Mouse (Mus musculus) small intestine, adult 2 months (tissue): Measurements from ENCODE around the gene Yju2. TPM values are rescaled to one million over a fixed set of nuclear protein-coding genes. Genes with fewer than 3 reads are reported as not detected.

Experiments
- H3K27ac ChIP-seq: fragments of 200-500 bp; 2 replicates; pipeline ENCODE4 v1.5.1; 2012; ENCODE audit warnings: low read depth, low read length, control low read depth, inconsistent platforms; ENCODE audit not compliant: insufficient read depth
- H3K27me3 ChIP-seq: fragments of 200-500 bp; 2 replicates; pipeline ENCODE4 v1.6.1; 2012; ENCODE audit warnings: mild to moderate bottlenecking, moderate library complexity, low read length, inconsistent platforms; ENCODE audit not compliant: control insufficient read depth, insufficient read depth
- H3K36me3 ChIP-seq: fragments of 200-500 bp; 2 replicates; pipeline ENCODE4 v1.6.1; 2012; ENCODE audit warnings: mild to moderate bottlenecking, low read length, control low read depth, inconsistent platforms; ENCODE audit not compliant: control insufficient read depth, insufficient read depth
- H3K4me1 ChIP-seq: fragments of 200-500 bp; 2 replicates; pipeline ENCODE4 v1.6.1; 2012; ENCODE audit warnings: low read length, inconsistent platforms, mixed read lengths; ENCODE audit not compliant: control insufficient read depth, insufficient read depth, insufficient read length
- H3K4me3 ChIP-seq: fragments of 200-500 bp; 2 replicates; pipeline ENCODE4 v1.5.1; 2012; ENCODE audit warnings: low read depth, mild to moderate bottlenecking, control low read depth, inconsistent platforms, low read length, moderate library complexity
- CTCF ChIP-seq: fragments of 200-500 bp; IDR thresholded peaks from 2 replicates; pipeline ENCODE4 v1.5.1; 2012; ENCODE audit warnings: low read depth, mild to moderate bottlenecking, control low read depth, inconsistent platforms, low read length, moderate library complexity, mixed read lengths; ENCODE audit not compliant: insufficient replicate concordance, insufficient read length; ENCODE audit errors: extremely low read depth
- POLR2A ChIP-seq: fragments of 200-500 bp; IDR thresholded peaks from 2 replicates; pipeline ENCODE4 v1.6.1; 2012; ENCODE audit warnings: low read depth, mild to moderate bottlenecking, control low read depth, inconsistent platforms, low read length, moderate library complexity
- WGBS: fragments of 180-500 bp; shearing (Covaris S2); methylation state at CpG from one replicate; pipeline ENCODE4 v1.1.7; 2018; 5-methylcytosine and 5-hydroxymethylcytosine counted together
- polyA plus RNA-seq: library from polyadenylated mRNA; depleted of rRNA; stranded (reverse); fragments of >200 nt; gene quantifications from 2 replicates; pipeline ENCODE4 v1.2.3, GENCODE M21; 2012

Gene Yju2
- polyA plus RNA-seq, 1 experiment: 7.9 TPM

GRCm38 (mm10) chr17:56009088-56009961, 50.4 kb downstream of the Yju2 start:
- TF ChIP-seq CTCF (peak; percentile 49; the same call in 1 of the 2 replicates), POLR2A (peak; percentile 92)
- peak overlapping the region; percentile 92 for H3K27ac ChIP-seq
- H3K4me3 ChIP-seq: peak overlapping the region; percentile 86
- H3K27me3 ChIP-seq: no peaks in the 10 kb centered on the region
- H3K36me3 ChIP-seq: peaks cover 13% of the 10 kb centered on the region
- H3K4me1 ChIP-seq: peaks cover 12% of the 10 kb centered on the region
- under 1% methylated on average over 61 of the region's 62 CpGs for WGBS

DNA sequence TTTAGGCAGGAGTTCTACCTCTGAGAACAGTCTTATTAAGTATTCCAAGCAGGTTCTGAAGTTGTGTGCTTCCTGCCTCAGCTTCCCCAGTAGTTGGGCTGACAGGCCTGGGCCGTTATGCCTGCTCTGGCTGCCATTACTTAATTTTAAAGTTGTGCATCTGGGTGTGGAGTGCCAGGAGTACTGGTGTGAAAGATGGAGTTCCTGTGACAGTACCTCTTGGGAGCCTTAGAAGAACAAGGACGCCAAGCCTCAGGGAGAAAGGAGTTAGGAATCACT, 51.0 kb downstream of the Yju2 start:
- TF ChIP-seq POLR2A (no peak), CTCF (no peak)
- peaks cover 9% of the 10 kb centered on the region for H3K4me1 ChIP-seq
- 59% methylated on average over 2 of the region's 2 CpGs for WGBS
- H3K4me3 ChIP-seq: peak overlapping the region; percentile 86
- H3K27ac ChIP-seq: peak overlapping the region; percentile 92; the same call in 1 of the 2 replicates
- H3K36me3 ChIP-seq: peaks cover 17% of the 10 kb centered on the region
- H3K27me3 ChIP-seq: no peaks in the 10 kb centered on the region

DNA sequence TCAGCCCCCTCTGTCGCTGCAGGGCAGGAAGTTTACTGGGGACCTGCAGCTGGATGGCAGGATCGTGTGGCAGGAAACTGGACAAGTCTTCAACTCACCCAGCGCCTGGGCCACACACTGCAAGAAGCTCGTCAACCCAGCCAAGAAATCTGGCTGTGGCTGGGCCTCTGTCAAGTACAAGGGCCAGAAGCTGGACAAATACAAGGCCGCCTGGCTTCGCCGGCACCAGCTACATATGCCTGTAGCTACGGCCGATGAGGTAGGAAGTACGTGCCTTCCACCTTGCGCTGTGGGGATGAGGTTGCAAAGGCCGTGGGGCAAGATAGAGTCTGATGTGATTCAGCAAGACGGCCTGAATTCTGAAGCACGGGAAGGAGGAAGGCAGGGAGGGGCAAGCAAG, 51.4 kb downstream of the Yju2 start:
- Histone ChIP-seq H3K36me3 (peaks cover 20% of the 10 kb centered on the region), H3K27me3 (no peaks in the 10 kb centered on the region), H3K4me1 (peaks cover 9% of the 10 kb centered on the region), H3K27ac (0 out of 2 replicates have a peak overlapping the region, but pooled peaks have one; percentile 92), H3K4me3 (peak overlapping the region; percentile 86)
- no peak for TF ChIP-seq POLR2A
- TF ChIP-seq CTCF: no peak
- 60% methylated on average over 14 of the region's 14 CpGs for WGBS

DNA sequence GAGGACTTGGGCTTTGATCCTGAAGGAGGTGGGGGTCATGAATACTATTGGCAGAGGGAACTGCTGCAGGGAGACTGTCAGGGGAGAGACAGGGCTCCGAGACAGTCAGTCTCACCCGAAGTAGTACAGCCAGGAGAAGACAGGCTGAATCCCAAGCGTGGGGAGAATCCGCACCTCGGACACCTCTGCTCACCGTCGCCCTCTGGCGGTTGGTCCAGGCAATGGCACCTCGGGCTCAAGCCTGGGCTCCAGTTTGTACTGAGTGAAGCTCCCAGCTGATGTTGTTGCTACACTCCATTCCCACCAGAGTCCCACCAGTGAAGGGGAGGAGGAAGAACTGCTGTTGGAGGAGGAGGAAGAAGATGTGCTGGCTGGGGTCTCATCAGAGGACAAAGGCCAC, 51.8 kb downstream of the Yju2 start:
- no peaks in the 10 kb centered on the region for H3K27me3 ChIP-seq
- no peak overlapping the region for H3K27ac ChIP-seq
- TF ChIP-seq POLR2A (no peak), CTCF (peak; percentile 100)
- WGBS: 4% methylated on average over 9 of the region's 9 CpGs
- H3K4me1 ChIP-seq: peaks cover 9% of the 10 kb centered on the region
- H3K36me3 ChIP-seq: peaks cover 25% of the 10 kb centered on the region
- peak overlapping the region; percentile 86 for H3K4me3 ChIP-seq

GRCm38 (mm10) chr17:56011441-56011840, 52.5 kb downstream of the Yju2 start:
- Histone ChIP-seq H3K36me3 (peaks cover 32% of the 10 kb centered on the region), H3K27me3 (no peaks in the 10 kb centered on the region), H3K4me1 (peaks cover 9% of the 10 kb centered on the region), H3K4me3 (no peak overlapping the region), H3K27ac (no peak overlapping the region)
- TF ChIP-seq CTCF (no peak), POLR2A (no peak)
- 90% methylated on average over 7 of the region's 7 CpGs for WGBS

DNA sequence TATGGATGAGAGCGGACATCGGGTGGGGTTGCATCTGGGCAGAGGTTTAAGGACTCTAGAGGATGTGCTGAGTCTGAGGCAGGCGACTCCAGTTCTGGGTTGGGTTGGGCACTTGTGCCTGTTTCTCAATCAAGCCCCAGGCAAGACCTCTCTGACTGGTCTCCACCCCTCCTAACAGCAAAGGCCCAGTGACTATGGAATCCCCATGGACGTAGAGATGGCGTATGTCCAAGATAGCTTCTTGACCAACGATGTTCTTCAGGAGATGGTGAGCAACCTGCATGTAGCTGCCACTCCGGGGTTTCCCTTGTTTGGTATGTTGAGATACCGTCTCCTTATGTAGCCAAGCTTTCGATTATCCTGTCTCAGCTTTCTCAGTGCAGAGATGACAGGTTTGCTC, 56.4 kb downstream of the Yju2 start:
- Histone ChIP-seq H3K4me1 (peaks cover 3% of the 10 kb centered on the region; the same call in 1 of the 2 replicates), H3K4me3 (no peak overlapping the region), H3K27me3 (no peaks in the 10 kb centered on the region), H3K36me3 (peaks cover 66% of the 10 kb centered on the region), H3K27ac (no peak overlapping the region)
- 89% methylated on average over 9 of the region's 9 CpGs for WGBS
- TF ChIP-seq POLR2A (no peak), CTCF (no peak)

DNA sequence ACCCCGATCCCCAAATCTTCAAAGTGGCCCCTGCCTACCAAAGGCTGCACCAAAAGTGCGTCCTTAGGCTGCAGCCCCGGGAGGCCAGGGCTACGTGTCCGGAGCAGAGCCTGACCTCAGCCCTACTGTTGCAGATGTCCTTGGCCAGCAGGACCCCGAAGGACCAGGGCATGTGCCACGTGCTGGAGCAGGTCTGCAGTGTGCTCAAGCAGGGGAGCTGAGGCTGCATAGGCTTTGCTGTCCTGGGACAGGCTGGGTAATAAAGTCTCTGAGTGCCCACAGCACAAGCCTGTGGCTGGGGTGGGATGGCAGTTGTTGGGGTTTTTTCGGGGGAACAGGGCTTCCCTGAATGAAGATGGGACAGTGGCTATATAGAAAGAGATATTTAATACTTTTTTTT, 57.5 kb downstream of the Yju2 start:
- 88% methylated on average over 8 of the region's 8 CpGs for WGBS
- no peak overlapping the region for H3K27ac ChIP-seq
- H3K27me3 ChIP-seq: no peaks in the 10 kb centered on the region
- peaks cover 68% of the 10 kb centered on the region for H3K36me3 ChIP-seq
- H3K4me1 ChIP-seq: no peaks in the 10 kb centered on the region
- no peak overlapping the region for H3K4me3 ChIP-seq
- TF ChIP-seq POLR2A (no peak), CTCF (no peak)
